Mouse (Mus musculus) right cerebral cortex, postnatal 10 days (tissue): ENCODE measurements at regions not wholly inside any gene's neighbourhood (a gene's known extent, or its start where the extent isn't known, plus 50 kb on each side); places are given as distances from the start of the nearest gene placed in this dataset.

Source experiments
- DNase-seq, 2 experiments: peaks; one replicate each; pipeline ENCODE4 v3.0.0; 2021; ENCODE audit warnings: low spot score in 2 of 2

DNA sequence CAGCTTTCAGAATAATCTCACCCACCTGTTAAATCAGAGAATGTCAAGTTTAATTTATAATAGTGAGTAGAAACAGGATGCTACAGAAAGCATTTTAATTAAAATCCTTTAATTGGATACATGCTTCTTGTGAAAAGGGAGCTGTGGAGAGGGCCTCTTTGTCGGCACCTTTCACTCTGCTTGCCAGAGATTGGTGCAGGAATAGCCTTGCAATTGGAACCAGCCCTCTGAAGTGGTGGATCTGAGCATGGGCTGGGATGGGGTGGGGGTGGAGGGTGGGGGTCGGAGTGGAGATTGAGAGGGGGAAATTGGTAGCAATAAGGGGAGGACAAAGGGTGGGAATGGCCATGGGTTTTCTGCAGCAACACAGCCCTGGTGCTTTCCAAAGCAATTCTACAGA lies 207.2 kb downstream of the Tbx15 start:
- DNase-seq, result no peak

DNA sequence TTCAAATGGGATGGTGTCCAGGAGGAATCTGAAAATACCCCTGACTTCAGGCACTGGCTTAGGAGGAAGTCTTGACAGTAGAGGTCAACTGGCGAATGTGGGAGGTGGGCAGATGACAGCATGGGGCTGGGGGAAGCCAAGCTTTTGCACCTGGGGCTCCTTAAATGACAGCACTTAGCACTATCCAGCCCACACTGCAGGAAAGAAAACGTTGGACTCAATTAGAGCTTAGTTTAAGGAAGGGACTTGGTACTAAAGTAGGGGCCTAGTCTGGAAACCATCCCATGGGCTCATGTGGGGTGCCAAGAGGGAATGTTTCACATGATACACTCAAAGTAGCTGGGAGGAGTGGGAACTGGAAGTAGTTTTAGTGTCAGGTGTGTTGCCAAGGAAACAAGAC lies 207.6 kb downstream of the Tbx15 start:
- no peak for DNase-seq

DNA sequence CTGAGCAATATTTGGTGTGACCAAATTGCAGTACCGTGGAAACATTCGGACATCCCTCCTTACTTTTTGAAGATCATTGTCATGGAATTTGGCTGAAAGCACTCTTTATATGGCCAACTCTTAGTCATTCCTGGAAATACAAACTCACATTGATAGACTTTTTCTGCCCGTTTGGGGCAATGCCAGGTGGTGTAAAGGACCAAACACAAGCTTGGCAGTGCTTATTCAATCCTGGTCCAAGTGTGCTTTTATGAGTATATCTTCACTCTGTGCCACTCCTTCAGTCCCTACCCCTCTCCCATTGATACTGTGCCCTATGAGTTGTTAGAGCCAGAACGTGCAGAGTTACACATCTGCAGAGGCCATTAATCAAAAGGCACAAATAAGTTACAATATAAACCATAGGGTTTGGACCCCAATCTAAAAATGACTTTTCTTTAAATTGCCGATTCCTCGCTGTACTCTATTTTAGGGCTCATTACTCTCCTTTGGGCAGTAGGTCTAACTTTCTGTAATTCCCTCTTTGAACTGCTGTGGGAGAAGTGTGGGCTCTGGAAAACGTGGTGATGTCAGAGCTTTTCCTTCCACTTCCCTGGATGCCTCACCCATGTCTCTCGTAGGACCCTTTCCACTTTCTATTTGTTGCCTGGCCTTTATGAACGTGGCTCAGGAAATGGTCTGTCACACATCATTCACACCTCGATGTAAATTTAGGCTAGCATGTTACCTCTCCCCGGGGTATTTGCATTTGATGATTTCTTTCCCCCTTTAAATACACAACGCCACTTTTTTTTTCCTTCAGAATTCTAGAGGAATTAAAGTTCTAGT lies 219.1 kb downstream of the Tbx15 start:
- no peak for DNase-seq

DNA sequence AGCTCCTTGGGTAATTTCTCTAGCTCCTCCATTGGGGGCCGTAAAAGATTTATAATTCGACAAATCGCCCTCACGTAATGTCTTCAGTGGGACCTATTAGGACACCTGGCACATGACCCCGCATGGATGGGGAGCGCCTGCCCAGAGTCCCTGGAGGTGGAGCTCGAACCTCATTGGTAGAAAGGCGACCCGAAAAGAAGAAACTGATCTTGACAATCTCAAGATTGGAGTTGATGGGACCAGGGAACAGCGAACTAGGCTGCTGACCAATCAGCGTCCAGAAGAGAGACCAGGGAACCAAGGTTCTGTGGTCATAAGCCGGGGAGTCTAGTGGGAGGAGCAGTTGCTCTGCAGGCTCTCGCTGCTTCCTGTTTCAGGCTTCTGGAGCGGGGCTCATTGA lies 259.8 kb downstream of the Tbx15 start:
- peak; percentile 22 to 27 for DNase-seq

DNA sequence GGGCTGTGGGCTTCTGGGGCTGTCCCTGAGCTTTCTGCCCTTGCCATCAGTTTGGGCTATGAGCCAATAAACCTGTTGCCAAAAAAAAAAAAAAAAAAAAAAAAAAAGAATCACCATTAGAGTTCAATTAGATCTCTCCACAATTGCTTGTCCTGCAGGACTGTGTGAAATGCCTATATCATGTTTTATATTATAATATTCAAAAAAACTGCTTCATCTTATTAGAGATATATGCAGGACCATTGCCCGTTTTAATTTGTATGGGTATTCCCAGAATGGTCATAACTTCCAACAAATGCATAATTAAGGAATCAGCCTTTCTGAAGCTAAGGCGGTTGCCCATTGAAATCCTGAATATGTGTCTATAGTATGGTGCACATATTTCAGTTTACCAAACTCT lies 264.6 kb downstream of the Tbx15 start:
- no peak for DNase-seq

DNA sequence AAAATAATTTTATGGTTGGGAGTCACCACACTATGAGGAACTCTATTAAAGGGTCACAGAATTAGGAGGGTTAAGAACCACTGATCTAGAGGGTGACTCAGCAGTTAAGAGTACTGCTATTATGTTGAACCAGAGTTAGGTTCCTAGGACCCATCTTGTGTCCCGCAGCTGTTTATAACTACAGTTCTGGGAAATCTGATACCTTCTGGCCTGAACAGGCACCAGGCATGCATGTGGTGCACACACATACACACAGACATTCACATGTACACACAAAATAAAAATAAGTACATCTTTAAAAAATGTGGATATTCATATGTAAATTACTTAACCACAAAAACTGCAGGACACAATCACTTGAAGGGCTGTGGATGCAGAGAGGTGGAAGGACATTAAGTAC lies 272.1 kb downstream of the Tbx15 start:
- no peak for DNase-seq

DNA sequence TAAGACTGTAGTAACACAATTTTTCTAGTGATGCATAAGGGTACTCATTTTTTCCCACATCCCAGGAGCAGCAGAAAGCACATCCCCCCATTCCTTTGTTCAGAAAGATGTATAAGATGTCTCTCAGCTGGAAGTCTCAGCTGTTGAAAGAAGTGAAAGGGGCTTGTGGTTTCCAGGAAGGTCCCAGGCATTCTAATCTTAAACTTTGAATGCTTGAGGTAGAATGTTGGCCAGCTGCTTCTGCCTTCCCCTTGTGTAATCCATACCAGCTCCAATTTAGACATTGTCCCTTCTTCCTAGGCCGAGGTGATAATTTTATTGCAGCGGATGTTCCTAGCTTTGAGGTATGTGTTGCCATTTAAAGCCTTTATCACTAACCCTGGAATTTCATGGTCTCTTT lies 272.8 kb downstream of the Tbx15 start:
- DNase-seq, result no peak

DNA sequence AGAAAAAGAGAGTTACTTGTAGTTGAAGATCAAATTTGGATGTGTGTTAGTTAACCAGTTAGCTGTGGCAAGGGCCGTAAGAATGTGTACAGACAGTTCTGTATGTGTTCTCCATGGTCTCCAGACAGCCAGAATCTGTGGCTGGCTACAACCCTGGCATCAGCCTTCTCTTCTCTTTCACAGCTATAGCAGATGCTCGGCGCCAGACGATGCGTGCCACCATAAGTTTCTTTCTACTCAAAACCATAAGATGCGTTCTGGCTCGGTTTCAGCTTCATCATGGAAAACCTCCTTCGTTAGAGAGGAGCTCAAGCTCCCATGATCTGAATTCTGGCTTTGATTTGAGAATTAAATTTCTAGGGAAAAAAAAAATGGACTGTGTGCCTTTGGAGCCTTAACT lies 275.6 kb downstream of the Tbx15 start:
- peak; percentile 61 to 76 for DNase-seq

DNA sequence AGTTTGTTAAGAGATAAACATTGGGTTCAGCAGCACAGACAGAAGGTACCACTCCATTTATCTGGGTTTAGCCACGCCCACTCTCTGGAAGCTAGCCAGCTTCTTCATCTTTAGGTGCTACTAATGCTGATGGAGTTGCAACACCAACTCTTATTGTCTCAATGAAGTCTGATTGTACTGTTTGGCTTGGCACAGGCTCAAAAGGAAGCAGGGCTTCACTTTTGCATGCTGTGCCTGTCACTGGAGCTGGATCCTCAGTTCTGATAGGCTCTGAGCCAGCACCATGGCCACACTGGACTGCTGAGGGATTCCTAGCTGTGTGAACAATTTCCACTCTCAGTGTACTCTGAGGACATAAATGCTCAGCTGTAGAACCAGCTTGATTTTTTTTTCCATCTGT lies 320.7 kb downstream of the Tbx15 start:
- peak in 1 of 2 experiments; percentile 23 for DNase-seq

DNA sequence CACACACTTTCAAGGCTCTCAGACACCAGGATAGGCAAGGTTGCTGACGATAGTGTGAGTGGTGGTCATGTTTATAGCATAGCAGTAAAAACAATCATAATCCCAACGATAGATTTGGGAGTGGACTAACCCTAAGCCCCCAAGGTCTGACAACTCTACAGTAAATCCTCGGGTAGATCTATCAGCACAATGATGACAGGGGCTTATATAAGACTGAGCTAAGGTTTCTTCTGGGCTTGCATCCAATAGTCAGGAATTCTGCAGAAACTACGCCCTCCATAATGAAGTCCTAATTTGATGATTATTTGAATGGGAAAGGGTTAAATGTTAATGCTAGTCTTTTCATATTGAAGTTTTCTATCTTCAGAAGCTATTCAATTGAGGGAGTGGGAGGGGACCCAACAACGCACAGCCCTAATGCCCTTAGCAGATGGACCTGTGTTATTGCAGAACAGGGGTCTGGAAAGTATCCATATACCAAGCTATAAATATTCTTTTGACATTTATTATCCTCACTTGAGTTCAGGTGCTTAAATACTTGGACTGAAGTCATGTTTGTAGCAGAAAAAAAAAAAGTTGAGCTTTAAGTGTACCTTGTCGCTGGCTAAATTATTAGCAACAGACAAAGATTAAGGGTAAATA lies 311.8 kb upstream of the Spag17 start:
- DNase-seq, result no peak

DNA sequence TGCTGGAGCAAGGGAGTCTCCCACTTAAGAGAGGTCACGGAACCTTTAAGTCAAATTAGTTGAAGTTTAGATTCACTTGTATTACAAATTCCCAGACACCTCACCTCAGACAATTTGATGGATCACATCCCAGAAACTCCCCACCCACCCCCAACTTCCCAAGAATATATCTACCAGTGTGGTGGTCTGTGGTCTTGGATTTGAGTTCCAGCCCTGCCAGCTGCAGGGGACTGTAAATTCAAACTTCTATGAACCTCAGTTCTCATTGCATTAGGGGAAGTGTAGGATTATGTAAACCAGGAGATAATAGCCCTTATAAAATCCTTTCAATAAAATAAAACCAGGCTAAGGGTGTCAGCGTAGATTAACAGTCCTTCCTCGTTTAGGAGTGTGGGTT lies 311.2 kb upstream of the Spag17 start:
- DNase-seq, result no peak

DNA sequence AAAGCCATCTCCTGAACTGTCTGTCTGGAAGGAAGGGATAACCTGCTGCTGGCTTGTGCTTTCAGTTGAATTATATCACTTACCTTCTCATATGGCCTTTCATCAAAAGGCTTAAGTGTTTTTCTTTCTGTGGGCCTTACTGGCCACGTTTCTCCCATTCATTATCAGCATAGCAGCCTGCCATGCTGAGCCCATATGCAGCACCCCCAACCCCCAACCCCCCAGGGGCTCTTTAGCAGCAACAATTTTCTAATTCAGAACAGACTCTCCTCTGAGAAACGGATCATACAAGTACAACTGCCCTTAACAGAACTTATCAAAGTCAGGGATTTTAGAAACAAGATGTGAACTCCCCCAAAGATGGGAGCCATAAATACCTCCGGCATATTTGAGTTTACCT lies 282.5 kb upstream of the Spag17 start:
- DNase-seq, result no peak

DNA sequence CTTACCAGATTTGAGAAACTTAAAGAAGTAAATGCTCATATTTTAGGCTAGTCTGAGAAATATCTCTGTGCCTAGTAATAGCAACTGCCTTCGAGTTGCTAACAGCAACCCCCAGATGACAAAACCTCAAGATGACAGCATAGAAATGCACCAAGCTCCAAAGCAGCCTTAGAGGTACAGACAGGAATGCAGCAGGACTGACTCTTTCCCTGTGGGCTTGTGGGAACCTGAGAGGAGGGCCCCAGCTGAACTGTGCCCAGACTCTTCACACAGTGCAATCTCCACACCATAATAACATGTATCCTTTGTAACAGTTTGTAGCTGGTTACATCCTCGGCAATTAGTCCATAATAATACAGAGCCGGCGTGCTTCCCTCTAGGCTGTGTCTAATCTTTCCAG lies 252.9 kb upstream of the Spag17 start:
- peak in 1 of 2 experiments; percentile 29 for DNase-seq

DNA sequence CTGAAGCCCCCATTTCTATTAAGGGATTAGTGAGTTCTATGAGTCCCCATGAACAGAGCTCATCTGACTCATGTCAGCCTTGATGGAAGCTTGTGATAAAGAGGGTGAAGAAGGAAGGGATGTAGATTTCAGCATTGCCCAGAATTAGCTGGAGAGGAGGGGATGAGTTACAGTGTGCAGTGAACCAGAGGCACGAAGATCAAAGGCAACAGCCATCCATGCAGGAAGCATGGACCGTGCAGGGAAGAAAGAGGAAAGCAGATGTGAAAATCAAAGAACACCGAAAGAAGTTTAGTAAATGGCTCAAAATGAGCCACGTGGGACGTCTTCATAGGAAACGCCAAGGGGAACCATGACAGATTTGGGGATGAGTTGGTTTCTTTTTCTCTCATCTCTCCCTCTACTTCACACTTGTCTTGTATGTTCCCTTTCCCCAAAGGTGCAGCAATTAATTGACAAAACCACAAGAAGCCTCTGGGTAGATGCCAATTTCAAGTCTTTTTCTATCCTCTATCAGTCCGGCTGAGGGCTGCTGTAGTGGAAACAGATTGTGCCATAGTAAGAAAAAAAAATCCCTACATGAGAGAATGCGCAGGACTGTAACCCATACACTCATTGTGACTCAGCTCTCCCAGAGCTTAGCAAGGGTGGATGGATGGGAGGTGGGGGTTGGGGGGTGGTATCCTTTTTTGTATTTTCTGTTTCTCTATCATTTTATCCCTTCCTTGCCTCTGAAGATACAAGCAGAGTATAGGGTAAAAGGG lies 243.7 kb upstream of the Spag17 start:
- no peak for DNase-seq

DNA sequence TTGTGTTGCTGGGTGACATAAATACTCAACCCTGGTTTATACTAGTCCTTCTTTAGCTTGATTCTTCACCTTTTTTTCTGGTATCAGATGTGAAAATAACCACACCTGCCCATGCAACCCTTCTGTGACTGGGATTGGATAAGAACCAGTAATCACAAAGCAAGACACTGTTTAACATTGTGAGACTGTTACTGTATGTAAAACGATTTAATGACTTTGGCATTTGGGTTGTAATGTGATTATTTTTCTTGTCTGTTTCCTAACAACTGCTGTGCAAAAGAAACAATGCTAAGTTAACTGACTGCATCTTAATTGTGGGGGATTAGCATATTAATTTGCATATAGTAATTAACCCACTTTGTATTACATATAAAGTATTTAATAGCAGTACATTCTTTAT lies 240.3 kb upstream of the Spag17 start:
- no peak for DNase-seq

DNA sequence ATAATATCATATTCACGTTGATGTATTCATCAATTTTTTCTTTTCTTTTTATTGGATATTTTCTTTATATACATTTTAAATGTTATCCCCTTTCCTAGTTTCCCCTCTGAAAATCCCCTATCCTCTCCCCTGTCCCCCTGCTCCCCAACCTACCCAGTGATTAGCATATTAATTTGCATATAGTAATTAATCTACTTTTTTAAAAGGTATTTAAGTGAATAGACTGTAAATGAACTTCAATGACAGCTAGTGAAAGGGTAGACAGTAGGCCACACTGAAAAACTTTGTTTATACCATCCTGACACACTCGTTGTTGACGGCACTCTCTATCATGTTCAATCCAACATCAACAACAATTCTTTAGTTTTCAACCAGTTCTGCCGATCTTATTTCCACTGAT lies 239.9 kb upstream of the Spag17 start:
- DNase-seq, result no peak

DNA sequence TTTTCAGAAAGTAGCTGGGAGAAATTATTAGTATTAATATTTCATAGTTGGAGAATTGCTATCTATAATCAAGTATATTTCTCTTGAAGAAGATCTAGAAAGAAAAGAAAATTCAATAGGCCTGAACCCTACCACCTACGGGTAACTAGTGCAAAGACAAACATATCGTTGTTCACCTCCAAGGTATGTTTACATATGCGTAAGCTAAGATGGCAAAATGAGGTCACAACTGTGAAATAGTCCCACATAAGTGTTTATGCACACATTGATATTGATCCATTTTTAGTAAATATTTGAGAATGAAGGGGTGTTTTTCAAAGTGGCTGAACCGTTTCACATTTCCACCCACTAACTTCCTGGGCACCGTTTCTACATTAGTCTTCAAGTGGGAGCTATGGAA lies 227.6 kb upstream of the Spag17 start:
- DNase-seq, result no peak

DNA sequence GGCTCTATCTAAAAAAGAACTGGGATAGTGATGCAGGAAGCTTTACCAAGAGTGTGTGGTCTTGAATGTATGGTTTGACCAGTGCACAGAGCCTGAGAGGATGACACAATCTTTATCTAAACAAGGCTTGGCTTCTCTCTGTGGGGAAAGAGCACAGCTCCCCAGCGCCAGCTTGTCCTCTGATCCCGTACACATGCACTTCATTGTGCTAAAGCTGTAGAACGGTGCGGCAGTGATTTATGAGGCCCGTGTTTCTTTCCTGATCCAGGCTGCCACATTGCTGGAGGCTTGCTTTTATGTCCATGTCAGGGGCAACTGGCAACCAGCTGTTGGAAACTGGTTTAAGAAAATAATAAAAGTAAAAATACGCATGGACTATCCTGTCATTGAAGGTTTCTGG lies 221.4 kb upstream of the Spag17 start:
- DNase-seq, result no peak

DNA sequence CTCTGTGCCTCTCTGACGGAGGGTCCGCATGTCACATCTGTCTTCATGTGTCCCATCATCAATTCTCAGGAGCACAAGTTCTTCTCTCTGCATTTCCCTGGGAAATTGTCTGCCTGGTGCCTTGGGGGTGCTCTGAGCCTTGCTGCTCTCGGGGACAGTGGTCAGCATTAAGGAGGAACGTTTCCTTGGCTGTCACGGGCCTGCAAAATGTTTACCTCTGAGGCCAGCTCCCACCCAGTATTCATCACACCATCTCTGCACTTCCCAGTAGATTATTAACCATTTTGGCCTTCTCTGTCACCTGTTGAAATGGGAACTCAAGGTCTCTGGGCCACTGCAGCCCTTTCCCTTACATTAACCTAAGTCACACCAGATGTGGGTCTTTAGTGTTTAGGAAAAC lies 219.8 kb upstream of the Spag17 start:
- no peak for DNase-seq

DNA sequence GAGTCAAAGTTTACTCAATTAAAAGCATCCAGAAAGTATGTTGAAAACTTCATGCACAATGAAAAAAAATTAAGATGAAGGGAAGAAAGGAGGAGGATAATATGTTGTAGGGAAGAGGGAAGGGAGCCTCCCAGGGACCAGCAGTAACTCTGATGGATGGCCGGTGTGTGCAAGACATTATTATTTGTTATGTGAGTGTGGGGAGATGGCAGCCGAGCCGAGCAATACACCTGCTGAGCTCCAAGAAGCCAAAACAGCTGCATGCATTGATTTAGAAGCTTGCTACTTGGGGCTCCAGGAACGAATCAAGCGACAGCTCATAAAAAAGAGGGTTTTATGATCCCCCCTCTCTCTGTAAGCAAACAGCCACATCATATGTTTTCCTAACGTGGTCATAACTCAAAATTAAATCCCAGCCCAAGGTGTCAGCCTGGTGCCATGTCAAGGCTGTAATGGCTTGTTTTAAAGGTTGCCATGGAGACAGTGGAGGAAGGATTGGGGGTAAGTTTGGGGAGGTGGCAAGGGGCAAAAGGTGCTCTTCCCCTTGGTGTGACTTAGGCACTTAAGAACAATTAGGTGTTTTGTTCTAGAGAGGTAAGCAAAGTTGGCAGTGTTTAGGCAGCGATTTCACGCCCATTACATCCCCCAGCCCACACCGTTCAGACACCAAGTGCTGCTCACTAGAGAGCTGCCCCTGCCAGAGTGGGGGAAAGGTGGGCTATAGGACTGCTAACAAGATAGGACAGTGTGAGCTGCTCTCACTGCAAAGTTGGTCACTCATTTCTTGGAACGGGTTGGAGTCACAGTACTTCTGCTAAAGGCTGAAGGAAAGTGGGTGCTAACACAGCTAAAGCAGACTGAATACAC lies 219.1 kb upstream of the Spag17 start:
- DNase-seq, result no peak

DNA sequence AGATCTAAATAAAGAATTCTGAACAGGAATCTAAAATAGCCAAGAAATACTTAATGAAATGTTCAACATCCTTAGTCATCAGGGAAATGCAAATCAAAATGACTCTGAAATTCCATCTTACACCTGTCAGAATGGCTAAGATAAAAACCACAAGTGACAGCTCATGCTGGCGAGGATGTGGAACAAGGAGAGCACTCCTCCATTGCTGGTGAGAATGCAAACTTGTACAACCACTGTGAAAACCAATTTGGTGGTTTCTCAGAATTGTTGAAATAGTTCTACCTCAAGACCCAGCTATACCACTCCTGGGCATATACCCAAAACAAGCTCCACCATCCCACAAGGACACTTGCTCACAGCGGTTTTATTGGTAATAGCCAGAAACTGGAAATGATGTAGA lies 211.1 kb upstream of the Spag17 start:
- DNase-seq, result no peak

DNA sequence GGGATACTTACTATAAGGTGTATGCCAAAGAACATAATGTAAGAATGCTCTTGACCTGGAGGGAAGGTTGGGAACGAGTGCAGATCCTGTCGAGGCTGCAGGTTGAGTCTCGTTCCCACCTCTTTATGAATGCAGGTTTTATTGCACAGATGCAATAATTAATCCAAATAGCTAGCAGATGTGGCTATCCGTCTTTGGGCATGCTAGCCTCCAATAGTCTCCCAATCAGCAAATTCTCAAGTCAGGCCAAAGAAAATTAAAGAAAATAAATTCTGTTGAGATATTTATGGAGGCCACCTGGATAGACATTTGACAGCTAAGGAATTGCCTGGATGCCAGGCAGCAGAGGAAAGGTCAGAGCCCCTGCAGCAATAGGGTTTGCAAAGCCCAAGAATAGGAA lies 175.7 kb upstream of the Spag17 start:
- DNase-seq, result no peak
